ENCODE assay signal across 8 mouse cellular contexts in the genomic region with DNA sequence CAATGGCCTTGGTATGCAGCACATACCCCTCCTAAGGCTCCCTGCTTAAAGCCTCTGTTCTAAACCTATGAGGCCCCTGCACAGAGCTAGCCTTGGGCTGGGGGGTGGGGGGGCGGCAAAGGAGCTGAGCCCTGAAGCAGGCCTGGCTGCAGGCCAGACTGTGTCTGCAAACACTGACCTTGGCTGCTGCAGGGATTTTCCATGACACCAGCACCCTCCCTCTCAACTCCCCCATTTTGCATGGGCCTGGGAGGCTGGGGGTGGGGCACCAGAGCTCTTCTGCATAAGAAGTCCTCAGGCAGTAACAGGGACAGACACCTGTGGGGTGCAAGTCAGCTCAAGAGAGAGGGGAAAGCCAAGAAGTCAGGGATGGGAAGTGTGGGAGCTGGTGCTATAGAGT. TPM values are rescaled to one million over a fixed set of nuclear protein-coding genes. Genes with fewer than 3 reads are reported as not detected.
DNase-seq lines count a peak whose midpoint lies in the region; ATAC-seq lines count a peak whose summit lies in the region.

No protein-coding gene starts in this region.

- peak; percentile 91 for DNase-seq in NIH3T3 (ENCODE audit: low read depth)
- peak; percentile 91 to 93 for DNase-seq in adrenal gland, postnatal 36 days
- no peak for DNase-seq in cerebellum, adult 11 months
- DNase-seq in right cerebral cortex, postnatal 10 days (ENCODE audit: low spot score in 2 of 2): no peak
- DNase-seq in urinary bladder, adult 18-20 months (ENCODE audit: low spot score in 2 of 2): no peak
- DNase-seq in thymus, postnatal 25 days: no peak

- peak; percentile 40; the same call in 1 of the 2 replicates for ATAC-seq in hindbrain, embryonic 16.5 days
- ATAC-seq in liver, embryonic 16.5 days (ENCODE audit: low read depth): peak; percentile 42

- peaks cover 8% of the 10 kb centered on the region for H3K4me1 ChIP-seq in hindbrain, embryonic 16.5 days (ENCODE audit: control insufficient read depth, insufficient read depth, low read depth, low read length)
- H3K4me1 ChIP-seq in liver, embryonic 16.5 days (ENCODE audit: control insufficient read depth, low read depth, low read length): peaks cover 12% of the 10 kb centered on the region

- H3K9me3 ChIP-seq in hindbrain, embryonic 16.5 days (ENCODE audit: control insufficient read depth, low read length): no peaks in the 10 kb centered on the region
- H3K9me3 ChIP-seq in liver, embryonic 16.5 days (replicated peaks; ENCODE audit: control insufficient read depth, low read length): no peaks in the 10 kb centered on the region

- WGBS in hindbrain, embryonic 16.5 days: 33% methylated on average over 1 of the region's 1 CpGs
- 25% methylated on average over 1 of the region's 1 CpGs for WGBS in liver, embryonic 16.5 days (ENCODE audit: insufficient replicate concordance)

- H3K27ac ChIP-seq in hindbrain, embryonic 16.5 days (ENCODE audit: low read depth, low read length): no peak overlapping the region
- H3K27ac ChIP-seq in liver, embryonic 16.5 days (ENCODE audit: low read length): no peak overlapping the region

- no peak overlapping the region for H3K4me3 ChIP-seq in hindbrain, embryonic 16.5 days (ENCODE audit: low read length)
- no peak overlapping the region for H3K4me3 ChIP-seq in liver, embryonic 16.5 days (ENCODE audit: low read depth, low read length)

- no peak overlapping the region for H3K9ac ChIP-seq in hindbrain, embryonic 16.5 days (ENCODE audit: low read depth, low read length)
- H3K9ac ChIP-seq in liver, embryonic 16.5 days (ENCODE audit: low read depth, low read length): no peak overlapping the region

- H3K27me3 ChIP-seq in hindbrain, embryonic 16.5 days (replicated peaks; ENCODE audit: control insufficient read depth, insufficient read depth, low read length): no peaks in the 10 kb centered on the region
- H3K27me3 ChIP-seq in liver, embryonic 16.5 days (ENCODE audit: control insufficient read depth, insufficient read depth, low read depth, low read length): no peaks in the 10 kb centered on the region

- no peak overlapping the region for H3K4me2 ChIP-seq in hindbrain, embryonic 16.5 days (ENCODE audit: low read length)
- H3K4me2 ChIP-seq in liver, embryonic 16.5 days (ENCODE audit: low read depth, low read length): no peak overlapping the region

- H3K36me3 ChIP-seq in hindbrain, embryonic 16.5 days (ENCODE audit: control insufficient read depth, insufficient read depth, low read length): no peaks in the 10 kb centered on the region
- no peaks in the 10 kb centered on the region for H3K36me3 ChIP-seq in liver, embryonic 16.5 days (ENCODE audit: control insufficient read depth, insufficient read depth)

RNA-seq across cellular contexts. Expression of gene Kcnk3, which starts 26.3 kb away (rescaled TPM):
- 1,000 to 10,000 TPM; 1,187 to 1,472 TPM for total RNA-seq in adrenal gland, postnatal 36 days (2021)
- polyA plus RNA-seq in hindbrain, embryonic 16.5 days (2015; fragmentation: Nextera tagmentation; extraction: Ambion mirVana): 8.0 and 10.6 TPM in 2 replicates
- 0.13 and 0.47 TPM in 2 replicates for polyA plus RNA-seq in liver, embryonic 16.5 days (2015; fragmentation: Nextera tagmentation; extraction: Ambion mirVana)

RNA-seq across cellular contexts. Expression of gene Slc35f6, which starts 33.5 kb away (rescaled TPM):
- 10 to 100 TPM; 40.0 to 47.2 TPM for total RNA-seq in adrenal gland, postnatal 36 days (2021)
- 33.6 and 35.4 TPM in 2 replicates for polyA plus RNA-seq in hindbrain, embryonic 16.5 days (2015; fragmentation: Nextera tagmentation; extraction: Ambion mirVana)
- polyA plus RNA-seq in liver, embryonic 16.5 days (2015; fragmentation: Nextera tagmentation; extraction: Ambion mirVana): 10.5 and 12.6 TPM in 2 replicates

RNA-seq across cellular contexts. Expression of gene Cenpa, which starts 52.4 kb away (rescaled TPM):
- total RNA-seq in adrenal gland, postnatal 36 days (2021): 10 to 100 TPM; 10.2 to 11.9 TPM
- 42.7 and 54.7 TPM in 2 replicates for polyA plus RNA-seq in hindbrain, embryonic 16.5 days (2015; fragmentation: Nextera tagmentation; extraction: Ambion mirVana)
- 160 and 163 TPM in 2 replicates for polyA plus RNA-seq in liver, embryonic 16.5 days (2015; fragmentation: Nextera tagmentation; extraction: Ambion mirVana)

Comparison
In these comparisons a context has a peak if more than half of its experiments do, and no peak if none do; other contexts are left out.
1. DNase-seq: peak in NIH3T3 (single experiment) and adrenal gland, postnatal 36 days (2 of 2); none in cerebellum, adult 11 months (single experiment), right cerebral cortex, postnatal 10 days (0 of 2), urinary bladder, adult 18-20 months (0 of 2) and thymus, postnatal 25 days (single experiment).